Mouse (Mus musculus) liver, adult 2 months (tissue): ENCODE results near the gene Fam166b.

Experiments used
- CTCF ChIP-seq: fragments of 200-500 bp; IDR thresholded peaks from 2 replicates; pipeline ENCODE4 v1.5.1; 2011; ENCODE audit warnings: low read depth, low read length, control low read depth
- POLR2A ChIP-seq: fragments of 200-500 bp; IDR thresholded peaks from 2 replicates; pipeline ENCODE4 v1.6.1; 2011; ENCODE audit warnings: low read length, control low read depth; ENCODE audit not compliant: insufficient read depth; ENCODE audit errors: extremely low read depth

DNA sequence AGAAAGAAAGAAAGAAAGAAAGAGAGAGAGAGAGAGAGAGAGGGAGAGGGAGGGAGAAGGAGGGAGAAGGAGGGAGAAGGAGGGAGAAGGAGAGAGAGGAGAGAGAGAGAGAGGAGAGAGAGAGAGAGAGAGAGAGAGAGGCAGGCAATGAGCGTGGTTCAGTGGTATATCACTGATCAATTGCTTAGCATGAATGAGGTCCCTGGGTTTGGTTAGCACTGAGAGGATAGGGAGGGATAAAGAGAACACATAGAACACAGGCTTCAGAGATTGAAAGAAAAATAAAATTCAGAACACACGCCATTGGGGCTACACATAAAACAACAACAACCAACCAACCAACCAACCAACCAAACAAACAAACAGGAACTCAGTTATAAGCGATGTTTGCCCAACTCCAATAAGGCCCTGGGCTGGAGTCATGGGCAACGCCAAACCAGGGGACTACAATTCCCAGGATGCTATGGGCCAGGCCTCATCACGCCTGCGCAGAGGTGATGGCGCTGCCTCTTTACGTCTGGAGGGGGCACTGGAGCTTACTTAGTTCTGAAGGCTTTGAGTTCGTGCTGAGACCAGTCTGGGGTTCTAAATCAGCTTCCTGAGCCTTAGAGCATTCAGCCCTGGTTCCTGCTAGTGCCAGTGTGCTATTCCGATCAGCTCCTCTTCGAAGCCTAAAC is 49.1 kb upstream of the Fam166b start:
- TF ChIP-seq POLR2A = no peak
- peak; percentile 69 for TF ChIP-seq CTCF
